Mouse (Mus musculus) embryonic facial prominence, embryonic 14.5 days (tissue): Measurements from ENCODE around the gene 1600014C10Rik. TPM values are rescaled to one million over a fixed set of nuclear protein-coding genes. Genes with fewer than 3 reads are reported as not detected.

ENCODE experiments used
- ATAC-seq: fragments of 200-750 bp; cut with Nextera tagmentation; 2 replicates; pipeline ENCODE4 v1.8.0; 2017; ENCODE audit warnings: low read depth, moderate number of reproducible peaks, moderate TSS enrichment
- DNase-seq: peaks from one replicate; pipeline ENCODE4 v3.0.0-alpha.2; 2015; ENCODE audit warnings: low spot score
- H3K27ac ChIP-seq: fragments of 300-500 bp; sonication (generic); replicated peaks from 2 replicates; pipeline ENCODE4 v1.5.1; 2014; ENCODE audit warnings: low read depth, mild to moderate bottlenecking, low read length, moderate library complexity
- H3K27me3 ChIP-seq: fragments of 300-500 bp; sonication (generic); replicated peaks from 2 replicates; pipeline ENCODE4 v1.6.1; 2014; ENCODE audit warnings: low read length; ENCODE audit not compliant: control insufficient read depth, insufficient read depth
- H3K36me3 ChIP-seq: fragments of 300-500 bp; sonication (generic); 2 replicates; pipeline ENCODE4 v1.6.1; 2014; ENCODE audit warnings: low read length, mixed read lengths; ENCODE audit not compliant: control insufficient read depth, insufficient read depth
- H3K4me1 ChIP-seq: fragments of 300-500 bp; sonication (generic); 2 replicates; pipeline ENCODE4 v1.6.1; 2014; ENCODE audit warnings: antibody characterized with exemption, low read length; ENCODE audit not compliant: control insufficient read depth, insufficient read depth
- H3K4me2 ChIP-seq: fragments of 300-500 bp; sonication (generic); 2 replicates; pipeline ENCODE4 v1.6.1; 2014; ENCODE audit warnings: low read depth, mild to moderate bottlenecking, low read length, moderate library complexity, mixed read lengths
- H3K4me3 ChIP-seq: fragments of 300-500 bp; sonication (generic); 2 replicates; pipeline ENCODE4 v1.5.1; 2014; ENCODE audit warnings: low read depth, mild to moderate bottlenecking, low read length
- H3K9ac ChIP-seq: fragments of 300-500 bp; sonication (generic); 2 replicates; pipeline ENCODE4 v1.6.1; 2014; ENCODE audit warnings: low read depth, mild to moderate bottlenecking, low read length, moderate library complexity, mixed read lengths
- H3K9me3 ChIP-seq: fragments of 300-500 bp; sonication (generic); 2 replicates; pipeline ENCODE4 v1.6.1; 2016; ENCODE audit warnings: low read length; ENCODE audit not compliant: control insufficient read depth
- WGBS: fragments of 180-500 bp; shearing (Covaris S2); extraction: QIAGEN DNeasy Blood & Tissue Kit; methylation state at CpG from one replicate; pipeline ENCODE4 v1.1.7; 2014; 5-methylcytosine and 5-hydroxymethylcytosine counted together
- polyA plus RNA-seq: library from polyadenylated mRNA; unstranded; fragments of >200 nt; fragmentation: Nextera tagmentation; extraction: Ambion mirVana; gene quantifications from 2 replicates; pipeline ENCODE4 v1.2.1, GENCODE M21; 2014

1600014C10Rik gene
- polyA plus RNA-seq, 1 experiment from 2014 or later, result 15.6 TPM

GRCm38 (mm10) chr7:38227181-38227899 lies 44.3 kb downstream of the 1600014C10Rik start:
- under 1% methylated on average over 25 of the region's 25 CpGs for WGBS
- ATAC-seq, result peak; percentile 66
- H3K27ac ChIP-seq, result peak overlapping the region; percentile 77
- peak overlapping the region; percentile 51 for H3K4me3 ChIP-seq
- peaks cover 14% of the 10 kb centered on the region for H3K4me1 ChIP-seq
- no peaks in the 10 kb centered on the region for H3K36me3 ChIP-seq
- H3K4me2 ChIP-seq, result peak overlapping the region; percentile 59
- no peaks in the 10 kb centered on the region for H3K9me3 ChIP-seq
- H3K27me3 ChIP-seq, result 0 out of 2 replicates have a peak, but pooled peaks cover 5% of the 10 kb centered on the region
- peak overlapping the region; percentile 62 for H3K9ac ChIP-seq
- peak; percentile 87 for DNase-seq

- H3K27me3 ChIP-seq, result 0 out of 2 replicates have a peak, but pooled peaks cover 5% of the 10 kb centered on the region
- peak; percentile 96 for DNase-seq
- no peaks in the 10 kb centered on the region for H3K36me3 ChIP-seq
- ATAC-seq, result peak; percentile 96
- peak within 1 kb of the TSS; percentile 51 for H3K4me3 ChIP-seq
- peak within 1 kb of the TSS; percentile 77 for H3K27ac ChIP-seq
- no peaks in the 10 kb centered on the region for H3K9me3 ChIP-seq
- peak within 1 kb of the TSS; percentile 62 for H3K9ac ChIP-seq
- peaks cover 14% of the 10 kb centered on the region for H3K4me1 ChIP-seq
- 0% methylated on average over 30 of the region's 36 CpGs for WGBS
- peak within 1 kb of the TSS; percentile 59 for H3K4me2 ChIP-seq
Measured at GRCm38 (mm10) chr7:38227900-38228298, 44.9 kb downstream of the 1600014C10Rik start, which contains the start of gene Plekhf1. TSS of gene Plekhf1 (minus strand) at chr7:38228016.

DNA sequence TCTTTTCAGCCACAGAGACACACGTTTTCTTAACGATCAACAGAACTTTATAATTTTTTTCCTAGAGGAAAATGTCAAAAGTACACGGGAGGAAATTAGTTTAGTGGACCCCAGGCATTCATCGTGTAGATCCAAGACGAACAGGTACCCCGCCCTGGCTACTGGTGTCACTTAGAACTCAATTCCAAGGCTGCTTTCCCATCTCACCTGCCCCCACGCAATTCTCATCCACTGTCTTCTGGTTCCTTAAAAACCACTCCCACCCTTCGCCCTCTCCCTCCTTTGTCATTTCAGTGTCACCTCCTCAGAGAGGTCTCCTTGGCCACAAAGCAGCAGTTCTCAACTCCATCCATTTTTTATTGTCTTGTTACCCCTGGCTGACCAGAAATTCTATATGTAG lies 45.3 kb downstream of the 1600014C10Rik start:
- Histone ChIP-seq H3K27me3 (0 out of 2 replicates have a peak, but pooled peaks cover 5% of the 10 kb centered on the region), H3K4me3 (peak overlapping the region; percentile 51), H3K9ac (peak overlapping the region; percentile 30; the same call in 1 of the 2 replicates), H3K27ac (no peak overlapping the region), H3K9me3 (no peaks in the 10 kb centered on the region), H3K4me1 (peaks cover 14% of the 10 kb centered on the region), H3K4me2 (peak overlapping the region; percentile 59), H3K36me3 (no peaks in the 10 kb centered on the region)
- 28% methylated on average over 8 of the region's 8 CpGs for WGBS
- no peak for DNase-seq
- ATAC-seq, result no peak

GRCm38 (mm10) chr7:38230285-38230684 lies 47.3 kb downstream of the 1600014C10Rik start:
- DNase-seq (peak; percentile 45), ATAC-seq (no peak)
- WGBS, result 18% methylated on average over 8 of the region's 8 CpGs
- 0 out of 2 replicates have a peak, but pooled peaks cover 5% of the 10 kb centered on the region for H3K27me3 ChIP-seq
- H3K9ac ChIP-seq, result no peak overlapping the region
- H3K4me2 ChIP-seq, result no peak overlapping the region
- peaks cover 10% of the 10 kb centered on the region for H3K4me1 ChIP-seq
- H3K36me3 ChIP-seq, result no peaks in the 10 kb centered on the region
- no peaks in the 10 kb centered on the region for H3K9me3 ChIP-seq
- no peak overlapping the region for H3K4me3 ChIP-seq
- H3K27ac ChIP-seq, result no peak overlapping the region

DNA sequence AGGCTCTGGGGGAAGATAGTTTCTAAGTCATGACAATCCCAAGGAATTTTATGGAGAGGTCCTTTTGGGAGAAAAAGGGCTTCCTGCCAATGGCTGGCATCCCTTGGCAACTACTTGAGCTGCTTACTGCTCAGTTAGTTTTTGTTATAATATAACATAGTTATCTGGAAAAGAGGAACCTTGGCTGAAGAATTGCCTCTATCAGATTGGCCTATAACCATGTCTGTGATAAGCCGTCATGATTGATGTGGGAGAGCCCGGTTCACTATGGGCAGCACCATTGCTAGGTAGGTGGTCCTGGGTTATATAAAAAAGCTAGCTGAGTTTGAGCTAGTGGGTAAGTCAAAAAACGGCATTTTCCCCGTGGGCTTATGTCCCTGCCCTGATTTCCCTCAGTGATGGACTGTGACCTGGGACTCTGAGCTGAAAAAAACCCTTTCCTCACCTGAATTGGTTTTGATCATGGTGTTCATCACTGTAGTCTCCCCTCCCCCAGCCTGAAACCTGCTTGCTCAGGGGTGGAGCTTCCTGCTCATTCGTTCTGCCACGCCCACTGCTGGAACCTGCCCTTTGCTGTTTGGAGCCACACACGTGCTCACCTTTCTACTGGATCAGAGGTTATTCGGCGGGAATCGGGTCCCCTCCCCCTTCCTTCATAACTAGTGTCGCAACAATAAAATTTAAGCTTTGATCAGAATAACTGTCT lies 53.5 kb downstream of the 1600014C10Rik start:
- Histone ChIP-seq H3K9me3 (no peaks in the 10 kb centered on the region), H3K4me1 (no peaks in the 10 kb centered on the region), H3K4me3 (no peak overlapping the region), H3K27me3 (no peaks in the 10 kb centered on the region), H3K4me2 (no peak overlapping the region), H3K9ac (no peak overlapping the region), H3K27ac (no peak overlapping the region), H3K36me3 (no peaks in the 10 kb centered on the region)
- WGBS, result 43% methylated on average over 10 of the region's 11 CpGs
- ATAC-seq (no peak), DNase-seq (no peak)

GRCm38 (mm10) chr7:38237140-38237539 lies 54.1 kb downstream of the 1600014C10Rik start:
- DNase-seq (no peak), ATAC-seq (no peak)
- Histone ChIP-seq H3K36me3 (no peaks in the 10 kb centered on the region), H3K4me3 (no peak overlapping the region), H3K4me2 (no peak overlapping the region), H3K4me1 (no peaks in the 10 kb centered on the region), H3K27me3 (no peaks in the 10 kb centered on the region), H3K27ac (no peak overlapping the region), H3K9ac (no peak overlapping the region), H3K9me3 (no peaks in the 10 kb centered on the region)

- no peak for DNase-seq
- Histone ChIP-seq H3K27me3 (no peaks in the 10 kb centered on the region), H3K4me2 (no peak overlapping the region), H3K36me3 (no peaks in the 10 kb centered on the region), H3K27ac (no peak overlapping the region), H3K9ac (no peak overlapping the region), H3K4me1 (no peaks in the 10 kb centered on the region), H3K4me3 (no peak overlapping the region), H3K9me3 (no peaks in the 10 kb centered on the region)
- 80% methylated on average over 4 of the region's 4 CpGs for WGBS
- no peak for ATAC-seq
Measured at GRCm38 (mm10) chr7:38242417-38242816, 59.4 kb downstream of the 1600014C10Rik start.
